Mouse (Mus musculus): ENCODE measurements around the gene Ahcyl2. TPM values are rescaled to one million over a fixed set of nuclear protein-coding genes. Genes with fewer than 3 reads are reported as not detected.

The Ahcyl2 gene
- total RNA-seq, 2 experiments from 2014 or later: 9.6 to 21.1 TPM

GRCm38 (mm10) chr6:29768791-29769441, 1.1 kb downstream of the Ahcyl2 start:
- 0 out of 2 replicates have a peak, but pooled peaks have one; percentile 1 for ATAC-seq (replicated peaks; ENCODE audit: poor library complexity, severe bottlenecking)

GRCm38 (mm10) chr6:29770672-29771321, 3.0 kb downstream of the Ahcyl2 start:
- no peak for ATAC-seq (replicated peaks; ENCODE audit: poor library complexity, severe bottlenecking)

DNA sequence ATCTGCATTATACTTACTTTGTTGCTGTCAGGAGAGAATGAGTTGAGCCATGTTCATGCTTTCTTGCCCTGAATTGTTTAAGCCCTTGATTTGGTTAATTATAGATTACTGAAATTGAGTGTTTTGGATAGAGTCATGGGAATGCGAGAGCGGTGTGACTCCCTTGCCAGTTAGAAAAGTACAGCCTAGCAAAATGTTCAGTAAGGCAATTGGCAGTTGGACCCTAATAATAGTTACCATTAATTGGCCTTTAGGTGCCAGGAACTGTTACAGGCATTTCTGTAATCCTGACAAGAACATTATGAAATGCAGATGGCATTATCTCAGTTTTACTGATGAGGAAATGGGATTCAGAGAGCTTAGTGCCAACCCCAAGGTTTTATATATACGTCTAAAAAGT, 4.4 kb downstream of the Ahcyl2 start:
- ATAC-seq (replicated peaks; ENCODE audit: poor library complexity, severe bottlenecking): no peak

GRCm38 (mm10) chr6:29774161-29774560, 6.3 kb downstream of the Ahcyl2 start:
- ATAC-seq (replicated peaks; ENCODE audit: poor library complexity, severe bottlenecking): no peak

GRCm38 (mm10) chr6:29775609-29776008, 7.8 kb downstream of the Ahcyl2 start:
- ATAC-seq (replicated peaks; ENCODE audit: poor library complexity, severe bottlenecking): no peak

GRCm38 (mm10) chr6:29776542-29777237, 8.9 kb downstream of the Ahcyl2 start:
- no peak for ATAC-seq (replicated peaks; ENCODE audit: poor library complexity, severe bottlenecking)

GRCm38 (mm10) chr6:29777238-29777555, 9.4 kb downstream of the Ahcyl2 start:
- ATAC-seq (replicated peaks; ENCODE audit: poor library complexity, severe bottlenecking): no peak

GRCm38 (mm10) chr6:29780082-29780481, 12.3 kb downstream of the Ahcyl2 start:
- ATAC-seq (replicated peaks; ENCODE audit: poor library complexity, severe bottlenecking): no peak

DNA sequence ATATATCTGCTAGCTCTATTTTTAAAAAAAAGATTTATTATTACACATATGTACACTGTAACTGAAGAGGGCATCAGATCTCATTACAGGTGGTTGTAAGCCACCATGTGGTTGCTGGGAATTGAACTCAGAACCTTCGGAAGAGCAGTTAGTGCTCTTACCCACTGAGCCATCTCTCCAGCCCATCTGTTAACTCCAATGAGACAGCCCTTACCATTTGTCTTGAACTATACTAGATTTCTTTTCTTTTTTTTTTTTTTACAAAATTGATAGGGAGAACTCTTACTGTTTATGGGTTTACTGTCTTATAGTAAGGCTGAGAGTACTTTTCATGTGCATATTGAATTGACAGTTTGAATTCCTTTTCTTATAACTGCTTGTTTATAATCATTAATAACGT, 12.8 kb downstream of the Ahcyl2 start:
- no peak for ATAC-seq (replicated peaks; ENCODE audit: poor library complexity, severe bottlenecking)

GRCm38 (mm10) chr6:29782239-29782638, 14.4 kb downstream of the Ahcyl2 start:
- no peak for ATAC-seq (replicated peaks; ENCODE audit: poor library complexity, severe bottlenecking)

DNA sequence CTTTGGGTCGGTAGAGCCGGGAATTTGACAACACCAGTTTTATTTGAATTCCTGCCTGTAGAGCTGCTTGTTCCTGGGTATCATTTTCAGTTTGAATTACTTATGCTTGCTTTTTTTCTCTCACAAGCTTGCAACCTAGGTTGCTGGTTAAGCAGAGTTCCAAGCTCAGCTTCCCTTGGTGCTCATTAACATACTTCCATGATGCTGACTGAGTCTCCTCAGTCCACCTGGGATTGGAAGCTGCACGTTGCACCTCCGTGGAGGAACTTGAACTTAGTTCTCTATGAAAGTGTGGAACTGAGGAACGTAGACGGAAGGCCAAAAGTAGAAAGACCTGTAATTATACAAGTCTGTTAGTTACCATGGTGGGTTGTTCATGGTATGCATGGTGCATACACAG, 16.1 kb downstream of the Ahcyl2 start:
- ATAC-seq (replicated peaks; ENCODE audit: poor library complexity, severe bottlenecking): no peak

DNA sequence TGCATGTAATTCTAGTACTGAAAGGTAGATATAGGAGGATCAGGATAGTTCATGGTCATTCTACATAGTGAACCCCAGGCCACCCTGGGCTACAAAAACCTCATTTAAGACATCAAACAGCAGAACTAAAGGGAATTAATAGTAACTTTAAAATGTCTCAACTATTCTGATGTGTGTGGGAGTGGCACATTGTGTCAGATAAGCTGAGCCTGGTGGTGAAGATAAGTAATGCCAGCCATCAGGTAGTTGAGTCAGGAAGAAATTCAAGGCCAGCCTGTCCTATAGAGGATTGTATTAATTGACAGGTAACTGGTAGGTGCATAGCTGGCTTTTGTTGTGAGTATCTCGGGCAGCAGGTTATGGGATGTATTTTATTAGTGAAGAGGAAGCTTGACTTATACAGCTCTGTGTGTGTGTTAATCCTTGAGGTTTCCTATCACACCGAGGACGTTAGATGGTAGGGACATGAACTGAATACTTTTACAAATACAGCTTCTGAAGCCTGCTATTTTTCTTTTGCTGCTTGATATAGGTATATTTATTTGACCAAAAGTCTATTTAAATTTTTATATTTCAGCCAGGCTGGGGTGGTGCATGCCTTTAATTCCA, 16.7 kb downstream of the Ahcyl2 start:
- no peak for ATAC-seq (replicated peaks; ENCODE audit: poor library complexity, severe bottlenecking)

GRCm38 (mm10) chr6:29785759-29786158, 17.9 kb downstream of the Ahcyl2 start:
- peak; percentile 53 for ATAC-seq (replicated peaks; ENCODE audit: poor library complexity, severe bottlenecking)

DNA sequence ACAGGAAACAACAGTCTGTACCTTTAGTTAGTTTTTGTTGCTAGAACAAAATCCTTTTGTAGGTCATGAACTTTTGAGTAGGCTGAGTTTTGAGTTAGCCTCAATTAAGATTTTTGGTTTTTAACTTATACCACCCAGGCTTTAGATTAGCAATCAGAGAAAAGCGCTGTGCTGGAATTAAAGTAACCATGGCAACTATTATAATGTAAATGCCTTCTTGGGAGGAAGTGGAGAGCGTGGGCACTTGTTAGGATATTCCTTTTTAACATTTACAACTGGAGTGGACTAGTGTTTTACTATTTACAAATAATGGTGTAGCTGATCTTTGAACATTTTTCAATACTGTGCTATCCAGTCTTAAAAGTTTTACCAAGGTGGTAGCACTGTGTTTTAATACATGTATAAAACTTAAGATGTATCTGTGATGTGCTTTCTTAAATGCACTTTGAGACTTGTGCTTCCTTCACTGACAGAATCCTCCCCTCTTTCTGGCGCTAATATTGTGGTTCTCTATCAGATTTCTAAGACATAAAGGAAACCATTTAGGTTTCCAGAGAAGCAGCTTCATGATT, 21.1 kb downstream of the Ahcyl2 start:
- ATAC-seq (replicated peaks; ENCODE audit: poor library complexity, severe bottlenecking): no peak

DNA sequence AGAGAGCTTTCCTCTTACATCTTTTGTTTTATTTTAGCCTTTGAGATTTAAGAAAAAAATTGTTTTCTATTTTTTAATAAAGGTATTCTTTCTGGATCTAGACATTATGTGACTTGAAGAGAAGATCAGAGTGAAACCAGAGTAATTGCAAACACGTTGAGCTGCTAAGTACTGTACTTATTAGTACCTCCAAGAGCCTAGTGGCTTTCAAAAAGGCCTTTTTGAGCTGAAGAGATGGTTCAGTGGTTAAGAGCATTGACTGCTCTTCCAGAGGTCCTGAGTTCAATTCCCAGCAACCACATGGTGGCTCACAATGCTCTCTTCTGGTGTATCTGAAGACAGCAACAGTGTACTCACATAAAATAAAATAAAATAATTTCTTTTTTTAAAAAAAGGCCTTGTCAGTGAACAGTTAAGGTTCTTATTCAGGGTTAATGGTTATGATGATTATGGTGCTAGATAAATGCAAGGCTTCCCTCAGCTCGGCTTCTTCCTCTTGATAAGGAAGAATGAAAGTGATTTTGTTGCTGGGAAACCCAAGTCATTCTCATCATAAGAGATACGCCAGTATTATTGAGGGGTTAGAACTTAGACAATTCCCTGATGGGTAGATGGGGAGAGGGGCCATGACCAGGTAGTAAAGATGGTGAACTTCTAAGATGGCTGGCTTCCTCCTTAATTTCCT, 22.3 kb downstream of the Ahcyl2 start:
- ATAC-seq (replicated peaks; ENCODE audit: poor library complexity, severe bottlenecking): no peak

GRCm38 (mm10) chr6:29793520-29793919, 25.7 kb downstream of the Ahcyl2 start:
- ATAC-seq (replicated peaks; ENCODE audit: poor library complexity, severe bottlenecking): no peak

DNA sequence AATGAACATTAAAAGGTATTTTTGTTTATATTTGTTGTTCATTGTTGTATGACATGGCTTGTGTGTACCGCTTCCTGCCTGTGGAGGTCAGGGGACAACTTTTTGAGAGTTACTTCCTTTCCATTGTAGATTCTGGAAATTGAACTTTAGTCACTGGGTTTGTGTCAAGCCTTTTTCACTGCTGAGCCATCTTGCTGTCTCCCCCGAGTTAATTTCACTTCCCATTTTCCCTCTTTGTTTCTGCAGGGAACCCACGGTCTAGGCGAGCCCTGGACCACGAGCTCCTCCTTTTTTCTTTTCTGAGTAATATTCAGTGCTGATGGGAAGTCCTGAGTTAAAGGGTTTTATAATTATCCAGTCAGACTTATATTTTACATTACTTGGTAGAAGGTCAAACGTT, 26.8 kb downstream of the Ahcyl2 start:
- peak; percentile 89 for ATAC-seq (replicated peaks; ENCODE audit: poor library complexity, severe bottlenecking)

DNA sequence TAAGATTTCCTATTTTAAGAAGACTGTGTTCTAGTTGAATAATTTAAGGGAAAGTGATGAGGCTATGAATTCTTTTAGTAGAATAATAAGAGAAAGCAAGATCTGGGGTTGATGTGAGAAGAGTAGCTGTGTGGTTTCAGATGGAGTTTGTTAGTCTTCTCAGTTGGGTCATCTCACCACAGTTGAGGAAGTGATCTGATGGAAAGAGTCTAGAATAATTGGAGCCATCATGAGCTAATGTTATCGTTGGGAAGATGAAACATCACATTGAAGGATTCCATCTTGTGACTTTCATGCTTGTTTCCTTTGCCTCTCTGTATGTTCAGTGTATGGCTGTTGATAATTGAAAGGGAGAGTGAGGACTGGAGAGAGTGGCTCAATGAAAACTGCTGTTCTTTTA, 35.2 kb downstream of the Ahcyl2 start:
- peak; percentile 68; the same call in 1 of the 2 replicates for ATAC-seq (replicated peaks; ENCODE audit: poor library complexity, severe bottlenecking)

DNA sequence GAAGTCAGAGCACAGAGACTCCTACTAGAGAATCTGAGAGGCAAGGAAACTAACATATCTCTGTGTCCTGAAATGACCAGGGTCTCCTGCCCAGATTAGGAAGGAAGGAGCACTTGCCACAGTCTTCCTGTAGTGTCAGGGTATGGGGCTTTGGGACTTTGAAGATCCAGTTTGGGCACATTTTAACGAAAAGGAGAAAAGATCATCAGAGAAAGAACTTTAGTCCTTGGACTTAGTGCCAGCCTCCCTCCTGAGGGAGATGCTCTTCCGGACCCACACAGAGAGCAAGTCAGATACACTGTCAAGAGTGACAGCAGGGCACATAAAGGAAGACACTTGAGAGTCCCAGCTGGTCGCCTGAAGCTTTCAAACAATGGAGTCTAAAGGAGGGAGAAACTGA, 36.2 kb downstream of the Ahcyl2 start:
- ATAC-seq (replicated peaks; ENCODE audit: poor library complexity, severe bottlenecking): no peak

GRCm38 (mm10) chr6:29805381-29805780, 37.6 kb downstream of the Ahcyl2 start:
- ATAC-seq (replicated peaks; ENCODE audit: poor library complexity, severe bottlenecking): no peak

Measured in granulocyte monocyte progenitor cell, adult 5-6 weeks (primary cell).